Mouse (Mus musculus) cortical plate, adult 2 months (tissue): Measurements from ENCODE around the gene Nodal.

Experiments
- CTCF ChIP-seq: fragments of 200-500 bp; IDR thresholded peaks from 2 replicates; pipeline ENCODE4 v1.5.1; 2011; ENCODE audit warnings: mild to moderate bottlenecking, control low read depth, low read length; ENCODE audit not compliant: insufficient read depth; ENCODE audit errors: extremely low read depth
- POLR2A ChIP-seq: fragments of 200-500 bp; IDR thresholded peaks from 2 replicates; pipeline ENCODE4 v1.6.1; 2011; ENCODE audit warnings: mild to moderate bottlenecking, low read length, control low read depth; ENCODE audit not compliant: insufficient read depth; ENCODE audit errors: extremely low read depth

GRCm38 (mm10) chr10:61382281-61382731 lies 35.5 kb upstream of the Nodal start:
- TF ChIP-seq POLR2A = no peak
- TF ChIP-seq CTCF = no peak
